Mouse (Mus musculus) naive thymus-derived CD4-positive, alpha-beta T cell, adult 2 months (primary cell): ENCODE measurements at regions not wholly inside any gene's neighbourhood (a gene's known extent, or its start where the extent isn't known, plus 50 kb on each side); places are given as distances from the start of the nearest gene placed in this dataset.

Source experiments
- DNase-seq: peaks from one replicate; pipeline ENCODE4 v3.0.0-alpha.2; 2011; ENCODE audit warnings: low read depth

GRCm38 (mm10) chr10:126815730-126816129, 85.4 kb downstream of the Atp23 start:
- no peak for DNase-seq

GRCm38 (mm10) chr10:126814968-126815367, 86.2 kb downstream of the Atp23 start:
- DNase-seq: no peak

DNA sequence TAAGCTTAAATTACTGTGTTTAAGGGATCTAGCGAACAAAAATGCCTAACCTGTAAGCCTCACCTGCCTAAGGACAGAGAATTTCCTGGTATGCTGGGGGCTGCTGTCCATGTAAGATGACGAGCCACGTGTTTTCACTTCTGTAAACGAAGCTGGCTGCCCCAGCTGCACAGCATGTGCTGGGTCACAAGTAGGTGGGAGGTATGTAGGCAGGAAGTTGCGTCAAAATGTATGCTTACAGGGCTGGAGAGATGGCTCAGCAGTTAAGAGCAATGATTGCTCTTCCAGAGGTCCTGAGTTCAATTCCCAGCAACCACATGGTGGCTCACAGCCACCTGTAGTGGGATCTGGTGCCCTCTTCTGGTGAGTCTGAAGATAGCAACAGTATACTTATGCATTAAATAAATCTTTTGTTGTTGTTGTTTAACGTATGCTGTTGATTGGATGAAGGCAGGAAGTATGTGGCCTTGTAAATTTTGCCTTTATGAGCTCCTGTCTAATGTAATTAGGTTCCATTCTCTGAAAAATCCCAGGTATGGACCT, 88.0 kb downstream of the Atp23 start:
- DNase-seq: no peak

GRCm38 (mm10) chr10:126812243-126812755, 88.9 kb downstream of the Atp23 start:
- no peak for DNase-seq

DNA sequence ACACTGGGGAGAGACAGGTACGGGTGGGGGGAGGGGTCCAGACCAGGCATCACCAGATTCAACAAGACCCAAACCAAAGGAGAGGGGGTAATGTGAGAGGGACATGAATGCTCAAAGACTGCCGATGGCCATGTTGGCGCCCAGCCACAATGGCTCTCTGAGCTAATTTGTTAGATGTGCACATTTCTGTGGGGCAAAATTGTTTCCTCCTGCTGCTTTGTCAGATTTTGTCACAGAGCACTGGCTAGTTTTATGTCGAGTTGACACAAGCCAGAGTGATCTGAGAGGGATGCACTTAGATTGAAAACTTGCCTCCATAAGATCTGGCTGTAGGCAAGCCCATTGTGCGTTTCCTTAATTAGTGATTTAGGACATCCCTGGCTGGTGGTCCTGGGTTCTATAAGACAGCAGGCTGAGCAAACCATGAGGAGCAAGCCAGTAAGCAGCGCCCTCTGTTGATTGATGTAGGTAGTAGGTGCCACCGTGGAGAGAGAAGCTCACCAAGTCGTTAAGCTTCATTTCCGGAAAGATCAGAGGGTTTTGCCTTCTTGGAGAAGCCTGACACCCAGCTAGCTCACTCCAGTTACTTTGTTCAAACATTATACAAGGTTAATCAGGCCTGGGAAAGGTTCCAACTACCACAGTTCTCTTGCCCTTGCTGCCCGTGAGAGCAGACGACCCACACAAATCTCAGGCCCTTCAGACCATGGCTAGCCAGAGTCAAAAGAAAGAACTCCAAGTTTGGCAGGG, 90.6 kb downstream of the Atp23 start:
- DNase-seq: no peak

DNA sequence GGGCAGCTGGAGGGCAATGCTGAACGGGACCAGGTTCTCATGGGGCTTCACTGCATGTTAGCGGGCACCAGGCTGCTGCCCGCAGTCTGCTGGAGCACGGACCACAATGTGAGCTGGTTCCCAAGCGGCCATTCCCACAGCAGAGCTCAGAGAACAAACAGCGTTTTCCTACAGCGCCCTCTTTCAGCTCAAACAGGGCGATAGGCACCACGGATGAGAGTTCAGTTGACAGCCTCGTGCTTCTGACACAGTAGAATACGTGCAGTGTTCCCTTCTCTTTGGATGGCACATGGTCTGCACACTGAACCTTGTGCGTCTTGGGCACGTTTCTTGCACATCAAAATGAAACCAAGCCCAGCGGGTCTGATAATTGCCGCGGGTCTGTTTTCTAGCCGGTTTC, 91.6 kb downstream of the Atp23 start:
- DNase-seq: no peak

DNA sequence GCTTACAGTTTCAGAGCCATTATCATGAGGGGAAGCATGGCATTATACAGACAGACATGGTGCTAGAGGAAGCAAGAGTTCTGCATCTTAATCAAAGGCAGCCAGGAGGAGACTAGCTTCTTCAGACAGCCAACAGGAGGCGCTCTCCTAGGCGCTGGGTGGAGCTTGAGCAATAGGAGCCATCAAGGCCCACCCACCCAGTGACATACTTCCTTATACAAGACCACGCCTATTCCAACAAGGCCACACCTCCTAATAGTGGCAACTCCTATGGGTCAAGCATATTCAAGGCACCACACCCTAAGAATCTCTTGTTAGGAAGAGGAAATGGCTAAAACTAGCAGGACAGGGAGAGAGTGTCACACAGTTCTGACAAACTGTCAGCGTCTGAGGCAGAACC, 94.3 kb downstream of the Atp23 start:
- no peak for DNase-seq

GRCm38 (mm10) chr10:126802732-126803131, 98.4 kb downstream of the Atp23 start:
- no peak for DNase-seq

- DNase-seq: no peak
Measured at GRCm38 (mm10) chr10:126799393-126799792, 101.8 kb downstream of the Atp23 start.

GRCm38 (mm10) chr10:126793136-126793535, 108.0 kb downstream of the Atp23 start:
- DNase-seq: no peak

- DNase-seq: no peak
Measured at GRCm38 (mm10) chr10:126792371-126792835, 108.8 kb downstream of the Atp23 start.

DNA sequence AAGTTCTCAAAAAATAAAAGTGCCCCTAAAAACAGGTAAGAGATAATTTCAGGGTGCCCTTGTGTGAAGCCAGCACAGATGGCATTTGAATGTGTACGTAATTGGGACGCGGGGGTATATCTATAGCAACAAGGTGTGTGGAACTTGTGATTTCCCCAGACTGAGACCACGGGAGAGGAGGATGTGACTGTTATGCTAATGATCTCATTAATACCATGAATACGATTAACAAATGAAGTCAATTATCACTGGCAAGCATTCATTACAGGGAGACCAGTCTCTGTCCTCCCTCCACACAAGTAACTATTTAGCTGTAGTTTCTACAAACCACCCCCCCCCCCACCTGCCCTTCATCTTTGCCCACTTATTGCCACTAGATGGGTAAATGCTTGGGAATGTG, 112.9 kb downstream of the Atp23 start:
- DNase-seq: no peak

GRCm38 (mm10) chr10:126783161-126783560, 118.0 kb downstream of the Atp23 start:
- DNase-seq: no peak

- no peak for DNase-seq
Measured at GRCm38 (mm10) chr10:126776603-126777002, 124.6 kb downstream of the Atp23 start.

- no peak for DNase-seq
Measured at GRCm38 (mm10) chr10:126775946-126776345, 125.2 kb downstream of the Atp23 start.

GRCm38 (mm10) chr10:126770446-126771020, 130.6 kb downstream of the Atp23 start:
- DNase-seq: no peak

- no peak for DNase-seq
Measured at GRCm38 (mm10) chr10:126765648-126766047, 135.5 kb downstream of the Atp23 start.

DNA sequence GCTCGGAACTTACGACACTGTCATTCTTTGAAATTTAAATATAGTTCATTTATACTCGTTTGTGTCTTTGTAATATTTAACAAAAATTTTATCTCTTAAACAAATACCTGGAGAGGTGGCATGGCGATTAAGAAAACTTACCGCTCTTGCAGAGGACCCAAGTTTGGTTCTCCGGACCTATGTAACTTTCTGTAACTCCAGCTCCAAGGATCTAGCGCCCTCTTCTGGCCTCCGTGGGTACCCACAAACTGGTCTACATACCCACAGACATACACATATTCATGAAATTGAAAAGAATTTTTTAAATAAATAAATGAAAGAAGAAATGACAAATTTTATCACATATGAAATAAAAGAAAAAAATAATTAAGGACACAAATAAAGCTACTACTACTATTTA, 136.4 kb downstream of the Atp23 start:
- DNase-seq: no peak

GRCm38 (mm10) chr10:126763976-126764375, 137.2 kb downstream of the Atp23 start:
- DNase-seq: no peak

GRCm38 (mm10) chr10:126758682-126759081, 142.5 kb downstream of the Atp23 start:
- DNase-seq: no peak

- no peak for DNase-seq
Measured at GRCm38 (mm10) chr10:126753201-126753600, 148.0 kb downstream of the Atp23 start.

- no peak for DNase-seq
Measured at GRCm38 (mm10) chr10:126752699-126753098, 148.5 kb downstream of the Atp23 start.
